Mouse (Mus musculus) MEL (cell line): ENCODE measurements around the gene 2010300C02Rik. TPM values are rescaled to one million over a fixed set of nuclear protein-coding genes. Genes with fewer than 3 reads are reported as not detected.

Source experiments
- DNase-seq: peaks from one replicate; pipeline ENCODE4 v3.0.0; 2011; ENCODE audit warnings: low read depth, low spot score
- H3K27ac ChIP-seq: 2 replicates; pipeline ENCODE4 v1.5.1; 2012; ENCODE audit warnings: low read depth, mild to moderate bottlenecking, control low read depth, low read length, moderate library complexity; ENCODE audit not compliant: control insufficient read depth
- H3K27me3 ChIP-seq, 2 experiments: fragments of 150-350 bp in 1 of 2; sonication (generic) in 1 of 2; 2 replicates each; pipeline ENCODE4 v1.6.1; 2012; ENCODE audit warnings: low read length in 2 of 2, mild to moderate bottlenecking in 2 of 2, improper control_type of control experiment in 1 of 2, moderate library complexity in 1 of 2; ENCODE audit not compliant: insufficient read depth in 2 of 2, control insufficient read depth in 1 of 2
- H3K36me3 ChIP-seq, 2 experiments: 2 replicates each; pipeline ENCODE4 v1.6.1; 2012 to 2014; ENCODE audit warnings: low read length in 2 of 2, improper control_type of control experiment in 1 of 2, inconsistent platforms in 1 of 2, mild to moderate bottlenecking in 1 of 2; ENCODE audit not compliant: insufficient read depth in 2 of 2, control insufficient read depth in 1 of 2
- H3K4me1 ChIP-seq, 2 experiments: fragments of 150-350 bp in 1 of 2; sonication (generic) in 1 of 2; 2 replicates each; pipeline ENCODE4 v1.6.1; 2012; ENCODE audit warnings: low read length in 2 of 2, improper control_type of control experiment in 1 of 2, mild to moderate bottlenecking in 1 of 2; ENCODE audit not compliant: insufficient read depth in 2 of 2, control insufficient read depth in 1 of 2
- H3K4me3 ChIP-seq, 2 experiments: fragments of 150-350 bp in 1 of 2; sonication (generic) in 1 of 2; 2 replicates each; pipeline ENCODE4 v1.5.1; 2012; ENCODE audit warnings: low read depth in 2 of 2, low read length in 2 of 2, mild to moderate bottlenecking in 2 of 2, moderate library complexity in 2 of 2, control low read depth in 1 of 2, improper control_type of control experiment in 1 of 2; ENCODE audit not compliant: control insufficient read depth in 1 of 2, insufficient read depth in 1 of 2
- H3K79me2 ChIP-seq: 2 replicates; pipeline ENCODE4 v1.6.1; 2012; ENCODE audit warnings: mild to moderate bottlenecking, low read length, moderate library complexity; ENCODE audit not compliant: control insufficient read depth, poor library complexity, insufficient read depth
- H3K9ac ChIP-seq: 2 replicates; pipeline ENCODE4 v1.6.1; 2012; ENCODE audit warnings: low read depth, mild to moderate bottlenecking, control low read depth, low read length, moderate library complexity; ENCODE audit not compliant: control insufficient read depth, poor library complexity, severe bottlenecking
- H3K9me3 ChIP-seq: fragments of 150-350 bp; sonication (generic); replicated peaks from 2 replicates; pipeline ENCODE4 v1.6.1; 2012; ENCODE audit warnings: mild to moderate bottlenecking, low read length, improper control_type of control experiment, moderate library complexity; ENCODE audit not compliant: insufficient read depth
- CHD2 ChIP-seq: IDR thresholded peaks from 2 replicates; pipeline ENCODE4 v1.6.1; 2011; ENCODE audit warnings: low read length, improper control_type of control experiment
- CTCF ChIP-seq, 3 experiments: IDR thresholded peaks in 2 of 3; conservative IDR thresholded peaks in 1 of 3; 2 replicates each; pipeline ENCODE4 v1.5.1; 2011 to 2012; ENCODE audit warnings: low read length in 3 of 3, low read depth in 2 of 3, mild to moderate bottlenecking in 2 of 3, improper control_type of control experiment in 1 of 3, inconsistent platforms in 1 of 3, mixed read lengths in 1 of 3, moderate library complexity in 1 of 3; ENCODE audit not compliant: control insufficient read depth in 1 of 3, insufficient read depth in 1 of 3, poor library complexity in 1 of 3, severe bottlenecking in 1 of 3
- EP300 ChIP-seq, 2 experiments: IDR thresholded peaks; 2 replicates each; pipeline ENCODE4 v1.6.1; 2011; ENCODE audit warnings: improper control_type of control experiment in 2 of 2, low read length in 2 of 2, low read depth in 1 of 2, mild to moderate bottlenecking in 1 of 2
- ETS1 ChIP-seq: IDR thresholded peaks from 2 replicates; pipeline ENCODE4 v1.6.1; 2012; ENCODE audit warnings: low read depth, mild to moderate bottlenecking, inconsistent platforms, low read length, improper control_type of control experiment, moderate library complexity
- MAX ChIP-seq: IDR thresholded peaks from 2 replicates; pipeline ENCODE4 v1.6.1; 2011; ENCODE audit warnings: low read length, improper control_type of control experiment
- MYB ChIP-seq: IDR thresholded peaks from 2 replicates; pipeline ENCODE4 v1.6.1; 2011; ENCODE audit warnings: mild to moderate bottlenecking, low read depth, low read length, improper control_type of control experiment
- NELFE ChIP-seq: IDR thresholded peaks from 2 replicates; pipeline ENCODE4 v1.6.1; 2011; ENCODE audit warnings: low read depth, low read length, improper control_type of control experiment
- POLR2A ChIP-seq, 2 experiments: IDR thresholded peaks; 2 replicates each; pipeline ENCODE4 v1.6.1; 2011 to 2012; ENCODE audit warnings: low read length in 2 of 2, mild to moderate bottlenecking in 2 of 2, control low read depth in 1 of 2, improper control_type of control experiment in 1 of 2, low read depth in 1 of 2, moderate library complexity in 1 of 2; ENCODE audit not compliant: control insufficient read depth in 1 of 2, insufficient read depth in 1 of 2, poor library complexity in 1 of 2
- POLR2AphosphoS2 ChIP-seq: IDR thresholded peaks from 2 replicates; pipeline ENCODE4 v1.6.1; 2011; ENCODE audit warnings: low read length, improper control_type of control experiment
- TAL1 ChIP-seq: IDR thresholded peaks from 2 replicates; pipeline ENCODE4 v1.6.1; 2012; ENCODE audit warnings: mild to moderate bottlenecking, inconsistent platforms, low read length, moderate library complexity, mixed read lengths
- ZMIZ1 ChIP-seq: IDR thresholded peaks from 2 replicates; pipeline ENCODE4 v1.6.1; 2012; ENCODE audit warnings: low read depth, mild to moderate bottlenecking, inconsistent platforms, low read length, improper control_type of control experiment, moderate library complexity
- polyA plus RNA-seq, 2 experiments: library from polyadenylated mRNA; stranded (reverse) in 1 of 2; unstranded in 1 of 2; fragments of >175 nt in 1 of 2; fragments of >200 nt in 1 of 2; gene quantifications; 2 replicates each; pipeline versions ENCODE4 v1.2.1 to v1.2.4; 2012; ENCODE audit warnings: low replicate concordance in 2 of 2, low read depth in 1 of 2; ENCODE audit not compliant: insufficient read length in 2 of 2, insufficient read depth in 1 of 2, missing spikeins in 1 of 2
- total RNA-seq: library from RNA; depleted of rRNA; stranded (reverse); fragments of 300-350 nt; gene quantifications from 2 replicates; pipeline ENCODE4 v1.2.3, GENCODE M21; 2012

The 2010300C02Rik gene
- total and polyA plus RNA-seq, 3 experiments = not detected

- Histone ChIP-seq H3K36me3 (peaks cover 0 to 14% of the 10 kb centered on the region in 2 experiments; a peak in 2 of 4 replicates), H3K9ac (no peak overlapping the region), H3K4me3 (no peak overlapping the region), H3K27me3 (no peaks in the 10 kb centered on the region), H3K79me2 (no peaks in the 10 kb centered on the region), H3K27ac (no peak overlapping the region), H3K9me3 (no peaks in the 10 kb centered on the region), H3K4me1 (peaks cover 8 to 26% of the 10 kb centered on the region in 2 experiments)
- TF ChIP-seq POLR2A (IDR thresholded peaks at IDR 0.05; ENCODE audit: control insufficient read depth in 1 of 2, insufficient read depth in 1 of 2, low read depth in 1 of 2, low read length in 2 of 2, poor library complexity in 1 of 2) (peak; percentile 34 to 55; a peak in 2 of 4 replicates), POLR2AphosphoS2 (no peak), ETS1 (peak; percentile 31; the same call in 1 of the 2 replicates), CHD2 (no peak), ZMIZ1 (peak; percentile 90), NELFE (0 out of 2 replicates have a peak, but pooled peaks have one; percentile 17)
- peak; percentile 41 for DNase-seq
These were observed 8.8 kb downstream of the 2010300C02Rik start for GRCm38 (mm10) chr1:37711082-37711481.

GRCm38 (mm10) chr1:37709736-37710135, 10.1 kb downstream of the 2010300C02Rik start:
- H3K27ac ChIP-seq = no peak overlapping the region
- H3K27me3 ChIP-seq = no peaks in the 10 kb centered on the region
- H3K9ac ChIP-seq = no peak overlapping the region
- no peaks in the 10 kb centered on the region; the same call in 1 of the 2 replicates for H3K9me3 ChIP-seq
- H3K36me3 ChIP-seq = peaks cover 0 to 14% of the 10 kb centered on the region in 2 experiments; a peak in 2 of 4 replicates
- H3K4me1 ChIP-seq = peaks cover 8 to 26% of the 10 kb centered on the region in 2 experiments
- H3K79me2 ChIP-seq = no peaks in the 10 kb centered on the region
- TF ChIP-seq MYB (no peak), ZMIZ1 (no peak), TAL1 (no peak), MAX (no peak), EP300 (IDR thresholded peaks at IDR 0.05; ENCODE audit: low read depth in 1 of 2, low read length in 2 of 2) (0 out of 4 replicates have a peak, but pooled peaks of 1 of the 2 experiments have one; percentile 9), NELFE (no peak)
- H3K4me3 ChIP-seq = no peak overlapping the region
- DNase-seq = peak; percentile 37

GRCm38 (mm10) chr1:37708270-37708955, 11.5 kb downstream of the 2010300C02Rik start:
- DNase-seq = no peak
- Histone ChIP-seq H3K27ac (no peak overlapping the region), H3K4me3 (no peak overlapping the region), H3K27me3 (no peaks in the 10 kb centered on the region), H3K9ac (no peak overlapping the region), H3K79me2 (no peaks in the 10 kb centered on the region), H3K36me3 (peaks cover 0 to 14% of the 10 kb centered on the region in 2 experiments; a peak in 2 of 4 replicates), H3K4me1 (peaks cover 8 to 26% of the 10 kb centered on the region in 2 experiments), H3K9me3 (no peaks in the 10 kb centered on the region; the same call in 1 of the 2 replicates)
- TF ChIP-seq ETS1 = no peak
- peak in 2 of 3 experiments; percentile 8 to 17; a peak in 2 of 6 replicates for TF ChIP-seq CTCF (IDR thresholded peaks at IDR 0.05 in 2 of 3, conservative IDR thresholded peaks at IDR 0.05 in 1 of 3; ENCODE audit: control insufficient read depth in 1 of 3, insufficient read depth in 1 of 3, low read depth in 2 of 3, low read length in 3 of 3, poor library complexity in 1 of 3, severe bottlenecking in 1 of 3)
